Mouse (Mus musculus) G1E (cell line): ENCODE measurements around the gene Aox4.

Experiments used
- CTCF ChIP-seq: IDR thresholded peaks from 2 replicates; pipeline ENCODE4 v1.5.1; 2012; ENCODE audit warnings: low read depth, low read length, inconsistent platforms, mixed read lengths
- GATA1 ChIP-seq: IDR thresholded peaks from 2 replicates; pipeline ENCODE4 v1.6.1; 2012; ENCODE audit warnings: borderline replicate concordance, low read length, inconsistent platforms, mixed read lengths

DNA sequence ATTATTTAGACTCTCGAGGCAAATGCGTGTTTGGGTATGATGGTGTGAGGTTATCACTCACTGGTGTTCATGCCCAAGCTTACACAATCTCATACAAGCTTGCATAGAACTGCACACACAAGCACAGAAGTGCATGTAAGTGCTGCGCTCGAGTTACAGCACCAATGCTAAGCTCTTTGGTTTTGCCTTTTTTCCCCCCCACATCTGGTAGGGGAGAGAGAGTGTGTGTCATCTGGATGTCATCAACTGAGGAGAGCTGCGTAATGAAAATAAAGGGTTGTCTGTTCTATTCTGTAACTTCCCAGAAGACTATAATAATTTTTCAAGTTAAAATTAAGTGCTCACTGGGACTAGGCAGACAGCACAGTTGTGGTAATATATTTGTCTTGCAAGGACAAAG lies 3.6 kb downstream of the Aox4 start:
- no peak for TF ChIP-seq CTCF
- no peak for TF ChIP-seq GATA1
